Mouse (Mus musculus) testis, postnatal 10 days (tissue): ENCODE results near the gene Ddx4.

Source experiments
- DNase-seq: peaks from one replicate; pipeline ENCODE4 v3.0.0; 2021; ENCODE audit warnings: low spot score

Ddx4 gene

GRCm38 (mm10) chr13:112652205-112652604 lies at the start of gene Ddx4:
TSS of gene Ddx4 (minus strand) at chr13:112652475.
- peak; percentile 72 for DNase-seq

DNA sequence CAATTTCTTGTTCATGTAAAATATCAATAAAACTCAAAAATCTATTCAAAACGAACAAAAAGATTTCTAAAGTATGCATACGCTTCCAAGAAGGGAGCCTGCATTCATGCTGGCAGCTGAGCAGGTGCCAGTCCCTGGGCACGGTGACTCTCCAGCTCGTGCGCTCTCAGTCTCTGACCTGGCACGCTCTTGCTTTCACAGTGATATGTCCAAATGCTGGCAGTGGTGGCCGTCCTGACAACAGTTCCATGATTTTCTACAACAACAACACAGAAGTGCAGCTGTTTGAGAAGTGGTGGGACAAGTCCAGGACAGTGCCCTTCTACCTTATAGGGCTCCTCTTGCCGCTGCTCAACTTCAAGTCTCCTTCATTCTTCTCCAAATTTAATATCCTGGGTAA lies 49.0 kb upstream of the Ddx4 start:
- DNase-seq, result no peak

DNA sequence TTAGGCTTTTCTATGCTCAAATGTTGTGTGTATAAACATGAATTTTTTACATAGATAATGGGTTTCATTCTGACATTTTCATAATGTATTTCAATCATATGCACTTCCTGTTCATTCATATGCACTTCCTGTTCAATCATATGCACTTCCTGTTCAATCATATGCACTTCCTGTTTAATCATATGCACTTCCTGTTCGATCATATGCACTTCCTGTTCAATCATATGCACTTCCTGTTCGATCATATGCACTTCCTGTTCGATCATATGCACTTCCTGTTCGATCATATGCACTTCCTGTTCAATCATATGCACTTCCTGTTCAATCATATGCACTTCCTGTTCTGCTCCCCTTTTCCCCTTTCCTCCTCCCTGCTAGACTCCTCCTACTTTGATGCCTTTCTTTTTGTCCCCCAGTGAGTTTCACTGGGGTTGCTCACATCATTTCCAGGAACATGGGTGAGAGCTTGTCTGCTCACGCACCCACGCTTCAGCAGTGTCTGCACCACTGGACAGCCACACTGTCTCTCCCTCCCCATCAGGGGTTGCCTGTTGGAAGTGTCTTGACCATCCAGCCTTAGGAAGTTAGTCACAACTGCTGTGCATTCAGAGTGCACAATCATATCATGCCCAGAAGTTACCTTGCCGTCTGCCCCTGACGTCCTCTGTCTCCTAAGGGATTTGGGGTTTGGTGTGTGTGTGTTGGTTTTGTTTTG lies 43.4 kb upstream of the Ddx4 start:
- DNase-seq, result no peak

GRCm38 (mm10) chr13:112692870-112693553 lies 40.7 kb upstream of the Ddx4 start:
- DNase-seq, result no peak

DNA sequence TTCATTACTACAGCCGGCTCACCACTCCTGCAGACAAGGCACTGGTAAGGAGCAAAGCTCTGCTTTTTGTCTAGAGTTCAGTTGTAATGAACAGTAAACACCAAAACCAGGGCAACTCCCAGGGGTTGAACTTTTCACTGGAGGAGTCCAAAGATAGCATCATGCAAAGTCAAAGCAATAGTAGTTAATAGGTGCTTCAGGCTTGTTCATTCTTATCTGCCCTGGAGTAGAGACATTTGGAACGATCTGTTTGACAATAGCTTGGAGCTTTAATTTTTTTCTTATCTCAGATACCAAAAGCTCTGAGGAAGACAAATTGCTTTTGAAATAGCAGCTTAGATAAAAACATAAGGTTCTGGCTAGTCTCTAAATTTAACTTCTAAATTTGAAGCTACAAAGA lies 33.9 kb upstream of the Ddx4 start:
- no peak for DNase-seq

GRCm38 (mm10) chr13:112683970-112684369 lies 31.7 kb upstream of the Ddx4 start:
- no peak for DNase-seq

GRCm38 (mm10) chr13:112683312-112683711 lies 31.0 kb upstream of the Ddx4 start:
- no peak for DNase-seq

DNA sequence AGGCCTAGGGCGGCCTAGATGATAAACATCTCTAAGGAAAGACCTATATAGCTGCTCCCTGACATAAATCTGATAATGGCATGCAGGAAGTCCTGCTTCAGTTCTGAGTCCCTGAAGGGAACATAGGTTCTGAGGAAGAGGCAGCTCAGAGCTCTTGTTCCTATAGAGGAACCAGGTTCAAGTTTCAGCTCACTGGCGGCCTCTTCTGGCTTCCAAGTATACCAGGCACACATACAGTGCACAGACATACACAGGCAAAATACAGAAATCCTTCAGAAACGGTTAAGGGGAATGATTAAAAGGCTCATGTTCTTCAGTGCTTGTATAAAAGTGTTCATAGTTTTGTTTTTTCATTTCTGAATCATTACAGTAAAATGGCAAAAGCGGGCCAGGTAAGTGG lies 25.9 kb upstream of the Ddx4 start:
- no peak for DNase-seq

DNA sequence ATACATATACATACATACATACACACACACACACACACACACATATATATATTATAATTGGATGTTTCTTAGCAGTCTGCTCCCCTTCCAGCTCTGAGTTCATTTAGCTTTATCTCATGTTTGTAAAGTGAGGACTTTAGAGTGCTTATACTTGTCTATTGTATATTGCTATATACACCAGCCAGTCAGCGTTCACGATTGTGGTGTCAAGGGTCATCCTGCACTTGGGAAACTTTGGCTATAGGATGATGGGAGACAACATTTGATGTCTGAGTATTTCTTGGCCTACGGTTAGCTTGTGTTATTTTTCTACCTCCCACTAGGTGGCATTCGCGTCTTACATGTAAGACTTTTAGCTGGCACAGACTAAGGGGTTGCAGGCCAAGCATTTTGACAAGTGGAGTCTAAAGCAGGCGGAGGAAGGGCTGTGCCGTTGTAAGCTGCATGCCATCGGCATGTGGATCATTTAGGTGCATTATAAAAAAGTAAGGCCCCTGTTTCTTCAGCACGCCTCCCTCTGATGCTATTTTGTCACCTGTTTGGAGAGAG lies 21.7 kb upstream of the Ddx4 start:
- DNase-seq, result peak; percentile 59

GRCm38 (mm10) chr13:112672797-112673196 lies 20.5 kb upstream of the Ddx4 start:
- DNase-seq, result no peak

GRCm38 (mm10) chr13:112671708-112672107 lies 19.4 kb upstream of the Ddx4 start:
- DNase-seq, result no peak

GRCm38 (mm10) chr13:112667215-112667614 lies 14.9 kb upstream of the Ddx4 start:
- no peak for DNase-seq

DNA sequence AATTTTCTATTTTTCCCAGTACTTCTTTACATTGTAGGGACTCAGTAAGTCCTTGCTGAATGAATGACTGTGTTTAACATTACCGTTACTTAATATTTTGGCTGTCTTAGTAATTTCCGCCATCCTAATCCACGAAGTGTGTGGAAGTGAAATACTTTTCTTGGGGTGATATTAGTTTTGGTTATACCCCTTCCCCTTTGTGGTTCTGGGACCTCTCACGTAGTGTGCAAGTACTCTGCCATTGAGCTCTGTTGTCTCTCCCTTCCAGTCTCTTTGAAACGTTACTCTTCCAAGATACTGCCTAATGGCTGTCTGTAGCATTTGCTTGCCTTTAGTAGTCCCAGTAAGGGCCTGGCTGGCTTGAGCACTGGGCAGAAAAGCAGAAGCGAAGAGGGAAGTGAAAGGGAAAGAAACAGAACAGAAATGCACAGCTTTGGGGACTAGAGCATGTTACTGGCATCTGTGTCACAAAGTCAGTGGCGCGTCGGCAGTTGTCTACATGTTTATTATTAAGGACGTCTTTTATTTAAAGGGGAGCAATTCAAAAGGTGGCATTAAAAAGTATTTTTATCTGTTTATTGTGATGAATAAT lies 14.3 kb upstream of the Ddx4 start:
- no peak for DNase-seq

DNA sequence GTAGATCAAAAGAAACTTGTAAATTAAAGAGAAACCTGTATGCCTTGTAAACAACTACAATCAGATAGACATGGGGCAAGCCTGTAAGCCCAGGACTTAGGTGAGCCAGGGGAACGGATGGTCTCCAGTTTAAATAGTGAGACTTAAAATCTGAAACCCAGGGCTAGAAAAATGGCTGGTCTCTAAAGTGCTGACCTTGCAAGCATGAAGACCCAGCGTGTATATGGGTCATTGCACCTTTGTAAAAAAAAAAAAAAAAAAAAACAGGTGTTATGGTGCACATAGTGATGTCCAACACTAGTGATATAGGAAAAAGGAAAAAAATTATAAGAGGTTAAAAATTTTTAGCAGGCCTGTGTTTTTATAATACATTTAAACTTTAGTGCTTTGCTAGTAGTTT lies 9.4 kb upstream of the Ddx4 start:
- DNase-seq, result no peak

DNA sequence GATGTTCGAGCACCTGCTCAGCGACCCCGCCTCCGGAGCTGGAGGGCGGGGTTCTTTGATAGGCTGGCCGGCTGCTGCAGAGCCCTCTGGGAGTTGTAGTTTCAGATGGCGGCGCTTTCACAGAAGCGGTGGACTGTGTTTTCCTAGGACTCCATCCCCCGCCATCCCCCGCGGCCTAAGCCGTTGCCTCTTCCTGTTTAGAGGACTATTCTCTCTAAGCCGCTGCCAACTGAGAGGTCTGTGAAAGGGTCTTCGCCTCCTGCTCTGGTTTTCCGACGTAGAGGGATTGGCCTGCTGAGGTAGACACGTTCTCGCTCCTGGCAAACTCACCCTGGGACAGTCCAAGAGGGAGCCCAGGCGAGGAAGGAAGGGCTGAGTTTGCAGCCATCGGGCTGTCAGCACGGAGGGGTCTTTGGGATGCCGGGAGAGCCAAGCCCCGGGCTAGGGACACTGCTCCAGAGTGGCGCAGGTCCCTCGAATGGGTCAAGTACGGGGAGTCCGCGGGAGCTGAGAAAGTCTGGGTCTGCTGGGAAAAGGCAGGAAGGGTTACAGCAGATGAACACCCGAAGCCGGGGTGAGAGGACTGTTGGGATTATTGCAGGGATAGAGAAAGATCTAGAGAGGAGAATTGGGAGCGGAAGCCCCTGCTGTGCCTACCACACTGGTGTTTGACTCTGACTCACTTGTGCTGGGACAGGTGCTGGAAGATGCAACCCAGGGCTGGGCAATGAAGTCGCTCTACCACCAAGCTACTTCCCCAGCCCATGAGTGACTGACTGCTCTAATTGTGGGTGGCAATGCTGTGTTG lies 8.5 kb upstream of the Ddx4 start, which contains the start of gene Slc38a9:
TSS of gene Slc38a9 (plus strand) at position 178 of the 808 bp plus-strand sequence.
- peak; percentile 91 for DNase-seq

DNA sequence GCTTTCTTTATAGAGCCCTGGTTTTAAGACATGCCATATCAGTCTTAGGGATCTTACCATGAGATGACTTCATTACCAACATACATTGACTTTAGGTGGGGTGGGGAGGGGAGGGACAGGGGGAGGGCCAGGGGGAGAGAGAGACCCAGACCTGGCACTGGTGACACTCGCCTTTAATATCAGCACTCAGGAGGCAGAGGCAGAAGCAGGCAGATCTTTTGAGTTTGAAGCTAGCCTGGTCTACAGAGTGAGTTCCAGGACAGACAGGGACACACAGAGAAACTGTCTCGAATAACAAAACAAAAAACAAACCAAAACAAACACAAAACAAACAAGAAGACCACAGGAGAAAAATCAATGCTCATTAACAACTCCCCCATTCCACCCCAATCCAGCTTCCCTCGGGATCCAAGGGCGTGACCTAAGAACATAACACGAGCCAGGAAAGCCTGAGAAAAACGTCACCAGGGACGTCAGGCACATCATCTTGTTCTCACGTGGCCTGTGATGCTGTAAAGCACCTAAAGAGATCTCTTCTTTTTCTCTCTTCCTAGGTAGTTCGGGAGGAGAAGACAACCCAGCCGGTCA lies 7.8 kb upstream of the Ddx4 start:
- no peak for DNase-seq

- no peak for DNase-seq
Observed at GRCm38 (mm10) chr13:112651183-112651582, 1.1 kb downstream of the Ddx4 start.

DNA sequence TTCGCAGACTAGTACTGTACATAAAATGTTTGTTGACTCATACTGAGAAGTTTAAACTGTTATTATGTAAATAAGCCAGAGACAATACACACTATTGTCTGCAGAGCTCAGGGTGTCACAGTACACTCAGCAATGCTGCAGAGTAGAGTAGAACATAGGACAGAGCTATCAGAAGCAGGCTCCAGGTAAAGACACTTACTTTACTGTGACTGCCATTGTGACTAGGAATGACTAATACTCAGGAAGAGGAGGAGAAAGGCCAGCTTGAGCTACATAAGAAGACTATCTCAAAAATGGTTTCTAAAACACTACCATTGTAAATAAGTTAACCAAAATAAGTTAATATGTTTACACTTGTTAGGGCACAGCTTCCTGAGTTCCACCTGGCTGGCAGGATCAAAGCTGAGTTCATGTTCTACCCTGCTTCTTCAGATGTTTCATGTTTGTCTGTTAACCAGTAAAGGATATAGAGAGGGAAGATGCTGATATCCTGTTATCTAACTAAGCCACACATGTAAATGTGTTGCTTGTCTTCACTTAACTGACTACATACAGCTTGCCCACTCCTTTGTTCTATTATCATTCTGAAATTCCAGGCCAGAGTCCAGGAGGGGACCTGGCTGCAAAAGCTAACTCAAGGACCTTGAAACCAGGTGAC lies 6.6 kb downstream of the Ddx4 start:
- no peak for DNase-seq

- no peak for DNase-seq
Observed at GRCm38 (mm10) chr13:112644996-112645395, 7.3 kb downstream of the Ddx4 start.

DNA sequence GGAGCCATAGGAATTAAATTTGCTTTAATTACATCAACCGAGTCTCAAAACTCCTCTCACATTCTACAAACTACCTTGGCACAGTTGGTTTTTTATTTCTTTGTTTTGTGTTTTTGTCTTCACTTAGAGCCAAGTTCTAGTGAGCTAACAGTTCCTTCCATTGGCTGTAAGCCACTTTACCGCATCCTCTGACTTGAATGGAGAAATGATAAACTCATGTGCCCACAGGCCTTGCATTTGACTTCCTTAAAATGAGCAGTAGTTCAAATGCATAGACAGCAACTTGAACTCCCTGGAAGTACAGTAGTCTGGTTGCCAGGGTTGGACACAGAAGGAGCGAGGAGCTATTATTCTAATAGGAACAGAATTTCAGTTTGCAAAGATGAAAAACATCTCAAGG lies 9.4 kb downstream of the Ddx4 start:
- no peak for DNase-seq

GRCm38 (mm10) chr13:112639111-112639510 lies 13.2 kb downstream of the Ddx4 start:
- no peak for DNase-seq
